Mouse (Mus musculus): Measurements from ENCODE around the gene Iqcn. TPM values are rescaled to one million over a fixed set of nuclear protein-coding genes. Genes with fewer than 3 reads are reported as not detected.

The Iqcn gene
- polyA plus RNA-seq, 1 experiment = not detected

DNA sequence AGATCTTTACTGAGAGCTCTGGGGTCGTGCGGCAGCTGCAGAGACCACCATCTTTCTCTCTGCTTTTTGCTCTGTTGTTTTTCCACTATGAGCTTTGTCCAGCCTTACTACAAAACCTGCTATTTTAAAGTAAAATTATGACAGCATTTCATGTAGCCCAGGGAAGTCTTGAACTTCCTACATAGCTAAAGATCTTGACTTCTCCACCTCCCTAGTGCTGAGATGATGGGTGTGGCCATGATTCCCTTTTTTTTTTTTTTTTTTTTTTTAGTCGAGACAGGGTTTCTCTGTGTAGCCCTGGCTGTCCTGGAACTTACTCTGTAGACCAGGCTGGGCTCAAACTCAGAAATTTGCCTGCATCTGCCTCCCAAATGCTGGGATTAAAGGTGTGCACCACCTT is 38.6 kb upstream of the Iqcn start:
- Histone ChIP-seq H3K27ac (ENCODE audit: insufficient read depth, low read depth, low read length) (no peak overlapping the region), H3K4me1 (ENCODE audit: control insufficient read depth, insufficient read depth, low read length) (peaks cover 8% of the 10 kb centered on the region), H3K4me3 (ENCODE audit: insufficient read depth, low read length) (no peak overlapping the region)
- TF ChIP-seq CTCF (IDR thresholded peaks at IDR 0.05; ENCODE audit: low read depth, low read length) (no peak), POLR2A (IDR thresholded peaks at IDR 0.05; ENCODE audit: borderline replicate concordance, low read depth, low read length) (no peak)

DNA sequence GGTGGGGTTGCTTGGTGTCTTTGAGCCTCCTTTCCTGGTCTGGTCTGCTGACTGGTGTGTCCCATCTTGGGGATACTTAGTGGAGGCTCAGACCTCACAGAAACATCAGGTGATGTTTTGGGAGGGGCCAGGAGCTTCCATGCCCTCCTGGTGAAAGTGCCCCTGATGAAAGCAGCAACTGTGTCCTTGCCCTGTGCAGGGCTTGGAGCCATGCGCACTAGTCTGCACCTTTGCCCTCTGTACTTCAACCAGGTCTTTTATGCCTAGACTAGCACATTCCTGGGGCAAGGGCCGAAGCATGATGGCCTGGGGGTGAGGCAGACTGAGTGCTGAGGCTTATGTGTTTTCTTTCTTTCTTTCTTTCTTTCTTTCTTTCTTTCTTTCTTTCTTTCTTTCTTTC is 37.7 kb upstream of the Iqcn start:
- Histone ChIP-seq H3K4me1 (ENCODE audit: control insufficient read depth, insufficient read depth, low read length) (peaks cover under 1% of the 10 kb centered on the region), H3K27ac (ENCODE audit: insufficient read depth, low read depth, low read length) (no peak overlapping the region)
- TF ChIP-seq POLR2A (IDR thresholded peaks at IDR 0.05; ENCODE audit: borderline replicate concordance, low read depth, low read length) = no peak
- TF ChIP-seq CTCF (IDR thresholded peaks at IDR 0.05; ENCODE audit: low read depth, low read length) = no peak

DNA sequence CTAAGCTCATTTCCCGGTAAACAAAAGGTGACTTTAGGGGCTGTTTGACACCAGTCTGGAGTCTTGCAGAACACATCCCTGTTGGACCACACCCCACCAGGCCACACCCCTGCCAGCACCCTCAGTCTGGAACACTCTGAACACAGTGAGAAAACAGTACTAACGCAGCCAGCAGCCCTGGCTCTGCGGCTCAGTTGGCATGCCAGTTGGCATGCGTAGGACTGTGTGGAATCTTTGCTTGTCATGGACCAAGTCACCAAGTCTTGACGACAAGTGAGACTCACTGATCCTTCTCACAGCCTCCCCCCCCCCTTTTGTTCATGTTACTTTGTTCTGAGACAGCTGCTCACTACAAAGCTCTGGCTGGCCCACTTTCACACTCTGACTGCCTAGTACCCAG is 36.2 kb upstream of the Iqcn start:
- Histone ChIP-seq H3K4me1 (ENCODE audit: control insufficient read depth, insufficient read depth, low read length) (peaks cover 2% of the 10 kb centered on the region), H3K4me3 (ENCODE audit: insufficient read depth, low read length) (no peak overlapping the region), H3K27ac (ENCODE audit: insufficient read depth, low read depth, low read length) (no peak overlapping the region)
- no peak for TF ChIP-seq POLR2A (IDR thresholded peaks at IDR 0.05; ENCODE audit: borderline replicate concordance, low read depth, low read length)
- no peak for TF ChIP-seq CTCF (IDR thresholded peaks at IDR 0.05; ENCODE audit: low read depth, low read length)

More for the DNA sequence above, 37.7 kb upstream of the Iqcn start:
- no peak overlapping the region for H3K4me3 ChIP-seq (ENCODE audit: insufficient read depth, low read length)

DNA sequence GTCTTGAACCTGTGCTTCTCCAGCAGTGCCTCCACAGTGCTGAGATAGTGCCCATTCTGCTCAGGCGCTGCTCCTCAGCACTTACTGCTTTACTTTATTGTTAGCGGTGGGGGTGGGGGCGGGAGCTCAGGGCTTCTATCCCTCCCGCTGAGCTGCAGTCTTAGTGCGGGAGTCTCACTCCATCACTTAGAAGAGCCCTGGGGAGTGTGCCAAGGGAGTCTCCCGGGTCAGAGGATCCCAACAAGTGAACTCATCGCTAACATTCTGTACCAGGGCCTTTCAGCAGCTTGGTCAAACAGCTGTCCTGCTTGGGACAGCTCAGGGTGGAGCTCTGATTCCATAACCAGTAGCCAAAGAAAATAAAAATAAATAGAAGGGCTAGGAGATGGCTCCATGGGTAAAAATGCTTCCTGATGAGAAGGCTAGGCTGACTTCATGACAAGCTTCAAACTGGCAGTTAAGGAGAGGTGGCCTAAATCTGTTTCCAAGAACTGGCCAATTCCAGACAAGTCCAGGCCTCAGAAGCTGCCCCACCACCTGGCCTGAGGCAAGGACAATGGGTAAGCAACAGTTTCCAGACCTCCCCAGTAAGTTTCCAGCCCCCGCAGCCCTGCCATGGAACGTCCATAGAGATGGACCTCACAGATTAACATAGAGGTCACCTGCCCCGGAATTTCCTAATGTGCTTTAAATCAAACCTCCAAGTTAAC is 31.5 kb upstream of the Iqcn start:
- no peak overlapping the region for H3K4me3 ChIP-seq (ENCODE audit: insufficient read depth, low read length)
- H3K4me1 ChIP-seq (ENCODE audit: control insufficient read depth, insufficient read depth, low read length) = peaks cover 27% of the 10 kb centered on the region
- H3K27ac ChIP-seq (ENCODE audit: insufficient read depth, low read depth, low read length) = no peak overlapping the region
- TF ChIP-seq CTCF (IDR thresholded peaks at IDR 0.05; ENCODE audit: low read depth, low read length) (no peak), POLR2A (IDR thresholded peaks at IDR 0.05; ENCODE audit: borderline replicate concordance, low read depth, low read length) (no peak)

DNA sequence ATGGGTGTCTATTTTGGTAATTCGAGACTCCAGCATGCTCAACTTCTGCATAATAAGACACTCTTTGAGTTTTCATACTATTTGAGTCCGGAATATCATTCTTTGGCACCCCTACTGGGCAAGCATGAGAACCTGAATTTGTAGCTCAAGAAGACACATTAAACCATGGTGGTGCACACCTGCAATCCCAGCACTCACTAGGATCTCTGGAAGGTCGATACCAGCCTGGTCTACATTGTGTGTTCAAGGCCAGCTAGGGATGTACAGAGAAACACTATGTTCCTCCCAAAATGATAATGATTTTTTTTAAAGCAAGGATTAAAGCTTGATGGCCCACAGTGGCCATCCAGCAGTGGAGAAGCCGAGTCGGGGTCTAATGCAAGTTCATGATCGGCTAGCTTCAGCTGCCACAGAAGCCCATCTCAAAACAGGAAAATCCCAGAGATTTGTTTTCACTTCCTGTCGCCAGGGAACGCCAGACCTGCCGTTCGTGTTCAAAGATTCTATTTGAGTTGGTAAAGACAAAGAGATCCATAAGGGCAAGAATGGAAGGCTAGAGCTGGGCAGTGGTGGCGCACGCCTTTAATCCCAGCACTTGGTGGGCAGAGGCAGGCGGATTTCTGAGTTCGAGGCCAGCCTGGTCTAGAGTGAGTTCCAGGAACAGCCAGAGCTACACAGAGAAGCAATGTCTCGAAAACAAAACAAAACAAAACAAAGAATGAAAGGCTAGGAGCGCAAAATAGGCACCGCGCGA is 30.8 kb upstream of the Iqcn start:
- TF ChIP-seq CTCF (IDR thresholded peaks at IDR 0.05; ENCODE audit: low read depth, low read length) = no peak
- no peak for TF ChIP-seq POLR2A (IDR thresholded peaks at IDR 0.05; ENCODE audit: borderline replicate concordance, low read depth, low read length)

DNA sequence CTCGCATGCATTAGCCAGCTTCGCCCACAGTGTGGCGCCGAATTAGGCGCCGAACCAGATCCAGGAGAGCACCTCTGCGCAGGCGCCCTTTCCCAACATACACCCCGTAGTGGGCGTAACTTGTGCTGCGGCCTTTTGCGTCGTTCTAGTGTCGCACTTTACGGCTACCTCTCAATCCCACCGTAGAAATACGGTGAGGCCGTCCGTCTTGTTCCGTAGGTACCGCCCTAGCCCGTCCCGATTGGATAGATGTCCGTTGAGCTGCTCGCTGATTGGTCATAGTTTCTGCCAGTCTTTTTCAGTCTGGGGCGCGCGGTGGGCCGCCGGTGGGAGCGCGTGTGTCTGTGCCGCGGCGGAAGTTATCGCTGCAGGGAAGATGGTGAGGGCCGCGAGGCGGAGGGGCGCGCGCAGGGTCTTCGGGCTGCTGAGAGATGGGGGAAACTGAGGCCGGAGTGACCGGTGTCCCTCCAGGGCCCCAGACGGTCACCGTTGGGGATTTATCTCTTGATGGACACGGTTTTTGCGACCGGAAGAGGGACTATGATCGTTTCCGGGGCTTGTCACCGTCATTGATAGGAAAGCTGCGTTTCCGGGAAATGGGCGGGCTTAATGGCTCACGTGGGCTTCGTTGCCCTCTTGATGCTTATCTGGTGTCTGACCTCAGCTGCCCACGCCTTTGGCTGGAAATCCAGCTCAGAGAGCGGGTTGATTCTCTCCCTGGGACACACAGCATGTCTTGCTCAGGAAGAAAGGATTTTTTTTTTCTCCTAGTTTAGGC is 30.0 kb upstream of the Iqcn start, which contains the start of gene Lsm4:
Lsm4 (plus strand) TSS at position 170 of the 778 bp plus-strand sequence.
- H3K4me1 ChIP-seq (ENCODE audit: control insufficient read depth, insufficient read depth, low read length) = peaks cover 27% of the 10 kb centered on the region

More for the DNA sequence above, 30.8 kb upstream of the Iqcn start:
- Histone ChIP-seq H3K4me1 (ENCODE audit: control insufficient read depth, insufficient read depth, low read length) (peaks cover 27% of the 10 kb centered on the region), H3K4me3 (ENCODE audit: insufficient read depth, low read length) (peak overlapping the region; percentile 56), H3K27ac (ENCODE audit: insufficient read depth, low read depth, low read length) (peak overlapping the region; percentile 75)

DNA sequence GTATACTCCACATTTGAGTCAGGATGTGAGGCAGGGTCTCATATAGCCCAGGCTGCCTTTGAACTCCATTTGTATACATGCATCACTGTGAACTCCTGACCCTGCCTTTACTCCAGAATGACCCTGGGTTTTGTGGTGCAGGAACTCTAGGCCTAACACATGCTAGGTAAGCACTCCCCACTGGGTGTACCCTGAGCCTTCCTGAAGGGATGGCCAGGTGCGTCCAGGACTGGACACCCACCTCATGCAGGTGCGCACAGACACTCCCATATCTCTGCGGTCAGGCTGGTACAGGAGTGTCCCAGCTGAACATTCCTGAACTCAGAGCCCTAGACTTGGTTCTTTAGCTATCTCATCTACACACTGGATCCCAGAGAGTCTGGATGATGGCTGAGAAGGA is 29.1 kb upstream of the Iqcn start:
- H3K27ac ChIP-seq (ENCODE audit: insufficient read depth, low read depth, low read length) = peak overlapping the region; percentile 88
- peaks cover 28% of the 10 kb centered on the region for H3K4me1 ChIP-seq (ENCODE audit: control insufficient read depth, insufficient read depth, low read length)
- TF ChIP-seq POLR2A (IDR thresholded peaks at IDR 0.05; ENCODE audit: borderline replicate concordance, low read depth, low read length) (no peak), CTCF (IDR thresholded peaks at IDR 0.05; ENCODE audit: low read depth, low read length) (no peak)
- H3K4me3 ChIP-seq (ENCODE audit: insufficient read depth, low read length) = peak overlapping the region; percentile 79

More for the DNA sequence above, 30.0 kb upstream of the Iqcn start, which contains the start of gene Lsm4:
- H3K4me3 ChIP-seq (ENCODE audit: insufficient read depth, low read length) = peak within 1 kb of the TSS; percentile 79
- TF ChIP-seq POLR2A (IDR thresholded peaks at IDR 0.05; ENCODE audit: borderline replicate concordance, low read depth, low read length) (0 out of 2 replicates have a peak, but pooled peaks have one; percentile 67), CTCF (IDR thresholded peaks at IDR 0.05; ENCODE audit: low read depth, low read length) (peak; percentile 42; the same call in 1 of the 2 replicates)
- peak within 1 kb of the TSS; percentile 88 for H3K27ac ChIP-seq (ENCODE audit: insufficient read depth, low read depth, low read length)

DNA sequence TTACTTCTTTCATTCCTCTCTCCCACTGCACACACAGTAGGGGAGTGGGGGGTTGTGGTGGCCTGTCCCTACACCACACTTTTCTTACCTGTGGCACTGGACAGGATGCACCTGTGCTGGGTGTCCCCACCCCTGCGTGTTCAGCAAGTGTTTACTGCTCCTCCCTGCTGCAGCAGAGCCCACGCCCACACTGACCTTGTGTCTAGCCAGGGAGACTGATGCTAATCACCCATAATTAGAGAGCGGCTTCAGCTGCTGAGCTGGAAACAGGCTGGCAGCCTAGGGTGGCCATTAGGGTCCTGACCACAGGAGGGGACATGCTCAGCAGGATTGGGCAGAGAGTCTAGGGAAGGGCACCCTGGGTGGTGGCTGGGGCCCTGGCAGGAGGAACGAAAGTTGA is 28.5 kb upstream of the Iqcn start:
- H3K27ac ChIP-seq (ENCODE audit: insufficient read depth, low read depth, low read length) = peak overlapping the region; percentile 88
- TF ChIP-seq POLR2A (IDR thresholded peaks at IDR 0.05; ENCODE audit: borderline replicate concordance, low read depth, low read length) (no peak), CTCF (IDR thresholded peaks at IDR 0.05; ENCODE audit: low read depth, low read length) (no peak)
- no peak overlapping the region for H3K4me3 ChIP-seq (ENCODE audit: insufficient read depth, low read length)
- peaks cover 33% of the 10 kb centered on the region for H3K4me1 ChIP-seq (ENCODE audit: control insufficient read depth, insufficient read depth, low read length)

DNA sequence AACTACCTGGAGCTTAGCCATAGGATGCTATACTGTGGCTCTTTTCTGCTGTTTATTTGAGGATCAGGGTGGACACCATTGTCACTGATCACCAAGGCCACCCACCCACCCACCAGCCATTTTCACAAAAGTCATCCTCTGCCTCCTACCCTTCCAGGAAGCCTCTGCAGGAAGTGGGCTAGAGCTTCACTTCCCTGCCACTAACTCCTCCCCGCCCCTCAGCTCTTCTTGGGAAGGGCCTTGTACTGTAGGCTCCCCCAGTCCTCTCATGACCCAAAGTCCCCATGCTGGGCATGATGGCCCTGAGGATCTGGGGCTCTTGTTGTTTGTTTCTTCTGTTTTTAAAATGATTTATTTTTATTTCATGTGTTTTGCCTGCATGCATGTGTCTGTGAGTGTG is 27.9 kb upstream of the Iqcn start:
- TF ChIP-seq POLR2A (IDR thresholded peaks at IDR 0.05; ENCODE audit: borderline replicate concordance, low read depth, low read length) = no peak
- no peak for TF ChIP-seq CTCF (IDR thresholded peaks at IDR 0.05; ENCODE audit: low read depth, low read length)
- no peak overlapping the region for H3K4me3 ChIP-seq (ENCODE audit: insufficient read depth, low read length)
- H3K27ac ChIP-seq (ENCODE audit: insufficient read depth, low read depth, low read length) = peak overlapping the region; percentile 88
- peaks cover 33% of the 10 kb centered on the region for H3K4me1 ChIP-seq (ENCODE audit: control insufficient read depth, insufficient read depth, low read length)
